Mouse (Mus musculus) myocyte (in vitro differentiated cells): ENCODE results near the gene Parp6.

Experiments used
- MAX ChIP-seq: IDR thresholded peaks from one replicate; pipeline ENCODE4 v1.6.1; 2011; ENCODE audit warnings: low read depth, mild to moderate bottlenecking, control low read depth
- USF1 ChIP-seq: IDR thresholded peaks from one replicate; pipeline ENCODE4 v1.6.1; 2011; ENCODE audit warnings: low read depth, mild to moderate bottlenecking, control low read depth, moderate library complexity

- TF ChIP-seq MAX (no peak), USF1 (no peak)
These were observed 356 bp downstream of the Parp6 start for GRCm38 (mm10) chr9:59617307-59617973.
